Mouse (Mus musculus) liver, embryonic 12.5 days (tissue): ENCODE measurements at regions not wholly inside any gene's neighbourhood (a gene's known extent, or its start where the extent isn't known, plus 50 kb on each side); places are given as distances from the start of the nearest gene placed in this dataset. TPM values are rescaled to one million over a fixed set of nuclear protein-coding genes. Genes with fewer than 3 reads are reported as not detected.

Experiments
- ATAC-seq: fragments of 200-750 bp; cut with Nextera tagmentation; 2 replicates; pipeline ENCODE4 v1.8.0; 2017; ENCODE audit warnings: moderate number of reproducible peaks, mild to moderate bottlenecking, moderate library complexity
- H3K27ac ChIP-seq: fragments of 300-500 bp; sonication (generic); 2 replicates; pipeline ENCODE4 v1.5.1; 2016; ENCODE audit warnings: mild to moderate bottlenecking
- H3K27me3 ChIP-seq: fragments of 300-500 bp; sonication (generic); replicated peaks from 2 replicates; pipeline ENCODE4 v1.6.1; 2016; ENCODE audit warnings: mild to moderate bottlenecking, moderate library complexity
- H3K36me3 ChIP-seq: fragments of 300-500 bp; sonication (generic); 2 replicates; pipeline ENCODE4 v1.6.1; 2016; ENCODE audit warnings: mild to moderate bottlenecking, moderate library complexity
- H3K4me1 ChIP-seq: fragments of 300-500 bp; sonication (generic); 2 replicates; pipeline ENCODE4 v1.6.1; 2016
- H3K4me2 ChIP-seq: fragments of 300-500 bp; sonication (generic); 2 replicates; pipeline ENCODE4 v1.6.1; 2016; ENCODE audit warnings: mild to moderate bottlenecking, moderate library complexity
- H3K4me3 ChIP-seq: fragments of 300-500 bp; sonication (generic); 2 replicates; pipeline ENCODE4 v1.5.1; 2016; ENCODE audit warnings: mild to moderate bottlenecking, moderate library complexity
- H3K9ac ChIP-seq: fragments of 300-500 bp; sonication (generic); 2 replicates; pipeline ENCODE4 v1.6.1; 2016; ENCODE audit warnings: mild to moderate bottlenecking, moderate library complexity
- H3K9me3 ChIP-seq: fragments of 300-500 bp; sonication (generic); replicated peaks from 2 replicates; pipeline ENCODE4 v1.6.1; 2016; ENCODE audit warnings: mild to moderate bottlenecking, moderate library complexity
- WGBS: fragments of 180-500 bp; shearing (Covaris S2); methylation state at CpG from one replicate; pipeline ENCODE4 v1.1.7; 2016; ENCODE audit not compliant: insufficient replicate concordance; 5-methylcytosine and 5-hydroxymethylcytosine counted together
- microRNA counts: library from miRNA; unstranded; fragments of <30 nt; microRNA quantifications from one replicate; lab custom pipeline; 2017
- microRNA-seq: library from miRNA; unstranded; fragments of <30 nt; microRNA quantifications from one replicate; pipeline ENCODE4, GENCODE M21; 2017

DNA sequence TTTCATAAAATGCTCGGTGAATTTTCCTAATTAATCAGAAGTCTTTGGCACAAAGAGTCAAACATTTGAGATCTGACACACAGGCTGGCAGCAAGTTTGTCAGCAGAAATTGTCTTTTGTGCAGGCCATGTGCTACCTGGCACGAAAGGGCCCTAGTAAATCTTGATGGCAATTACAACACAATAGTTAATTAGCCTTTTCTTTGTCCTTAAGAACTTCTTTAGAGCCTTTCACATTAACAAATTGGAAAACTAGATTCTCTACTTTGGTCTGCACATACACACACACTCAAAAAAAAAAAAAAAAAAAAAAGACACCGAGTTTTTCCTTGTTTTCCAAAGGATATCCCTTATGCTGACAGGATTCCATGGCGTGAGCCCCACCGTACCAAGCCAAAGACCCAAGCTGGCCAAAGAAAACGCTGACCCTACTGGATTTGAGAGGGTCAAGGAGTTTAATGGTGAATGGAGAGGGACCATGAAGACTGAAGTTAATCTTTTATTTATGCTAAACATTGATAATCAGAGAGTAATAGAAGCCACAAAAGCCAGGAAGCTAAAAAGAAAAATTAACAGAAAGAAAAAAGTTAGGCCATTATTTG lies 113.2 kb upstream of the Tll1 start:
- ATAC-seq, result no peak
- H3K36me3 ChIP-seq, result no peaks in the 10 kb centered on the region
- no peak overlapping the region for H3K27ac ChIP-seq
- no peaks in the 10 kb centered on the region for H3K27me3 ChIP-seq
- no peaks in the 10 kb centered on the region for H3K9me3 ChIP-seq
- H3K4me2 ChIP-seq, result no peak overlapping the region
- no peaks in the 10 kb centered on the region for H3K4me1 ChIP-seq
- 64% methylated on average over 6 of the region's 6 CpGs for WGBS
- H3K9ac ChIP-seq, result no peak overlapping the region
- H3K4me3 ChIP-seq, result no peak overlapping the region

DNA sequence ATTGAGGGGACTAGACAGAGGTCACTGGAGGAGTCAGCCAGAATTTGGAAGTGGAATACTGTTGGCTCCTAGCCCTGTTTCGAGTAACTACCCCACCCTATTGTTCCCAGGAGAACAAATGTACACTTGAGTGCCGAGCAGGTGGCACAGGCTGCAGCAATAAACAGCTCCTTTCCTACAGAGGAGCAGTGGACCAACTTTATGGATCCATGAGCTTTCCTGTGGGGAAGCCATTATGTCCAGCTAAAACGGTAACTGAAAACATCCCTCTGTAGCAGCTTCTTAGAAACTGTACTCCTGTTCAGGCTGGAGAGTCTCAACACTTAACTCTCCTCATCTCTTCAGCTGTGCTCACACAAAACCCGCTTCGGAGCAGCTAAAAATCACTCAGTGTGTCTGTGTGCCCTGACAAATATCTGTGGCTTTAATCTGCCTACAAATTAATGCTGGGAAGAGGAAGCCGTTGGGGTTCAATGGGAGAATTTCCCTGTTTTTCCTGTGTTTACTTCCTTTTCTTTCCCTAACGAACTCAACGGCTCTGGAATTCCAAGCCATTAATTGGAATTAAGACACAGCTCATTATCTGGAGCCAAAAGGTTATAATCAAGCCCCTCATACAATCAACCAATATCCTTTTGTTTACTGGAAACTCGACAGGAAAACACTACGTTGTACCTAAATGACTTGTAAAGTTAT lies 112.6 kb upstream of the Tll1 start:
- 58% methylated on average over 10 of the region's 10 CpGs for WGBS
- Histone ChIP-seq H3K9ac (no peak overlapping the region), H3K36me3 (no peaks in the 10 kb centered on the region), H3K27me3 (no peaks in the 10 kb centered on the region), H3K9me3 (no peaks in the 10 kb centered on the region), H3K4me2 (no peak overlapping the region), H3K27ac (no peak overlapping the region), H3K4me1 (no peaks in the 10 kb centered on the region), H3K4me3 (no peak overlapping the region)
- ATAC-seq, result no peak

DNA sequence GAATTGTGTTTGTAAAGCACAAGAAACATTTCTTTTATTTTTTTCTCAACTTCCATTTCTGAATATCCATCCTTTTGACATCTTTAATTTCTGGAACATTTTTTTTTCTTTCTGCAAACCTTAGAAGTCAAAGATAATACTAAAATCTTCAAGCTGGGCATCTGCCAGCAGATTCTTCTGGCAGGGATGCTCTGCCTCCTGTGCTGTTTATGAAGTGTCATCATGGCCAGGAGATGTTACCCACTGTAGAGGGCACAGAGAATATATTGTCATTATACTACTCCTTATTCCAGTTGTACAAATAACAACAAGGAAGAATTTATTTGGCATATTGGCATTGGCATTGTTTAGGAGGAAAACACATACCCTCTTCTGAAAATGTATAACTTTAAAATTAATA lies 111.7 kb upstream of the Tll1 start:
- no peak overlapping the region for H3K27ac ChIP-seq
- no peaks in the 10 kb centered on the region for H3K36me3 ChIP-seq
- no peaks in the 10 kb centered on the region for H3K9me3 ChIP-seq
- no peak for ATAC-seq
- no peak overlapping the region for H3K4me3 ChIP-seq
- no peak overlapping the region for H3K9ac ChIP-seq
- H3K27me3 ChIP-seq, result no peaks in the 10 kb centered on the region
- no peak overlapping the region for H3K4me2 ChIP-seq
- H3K4me1 ChIP-seq, result no peaks in the 10 kb centered on the region

DNA sequence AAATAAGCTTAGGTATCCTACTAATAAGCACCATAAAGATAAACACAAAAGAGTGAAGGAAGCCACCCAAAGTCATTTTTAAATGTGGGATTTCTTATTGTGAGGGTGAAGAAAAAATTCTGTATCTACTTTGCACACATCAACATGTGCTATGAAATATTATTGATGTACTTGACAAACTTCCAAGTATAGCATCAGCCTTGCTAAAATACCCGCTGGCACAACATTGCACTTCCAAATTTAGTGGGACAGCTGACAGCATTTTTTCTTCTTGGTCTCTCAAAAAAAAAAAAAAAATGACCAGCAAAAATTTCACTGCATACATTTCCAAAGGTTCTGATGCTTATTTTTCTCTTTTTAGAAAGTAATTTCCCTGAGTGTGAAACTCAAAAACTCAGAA lies 101.9 kb upstream of the Tll1 start:
- H3K9ac ChIP-seq, result no peak overlapping the region
- no peaks in the 10 kb centered on the region for H3K27me3 ChIP-seq
- no peaks in the 10 kb centered on the region for H3K36me3 ChIP-seq
- no peaks in the 10 kb centered on the region for H3K4me1 ChIP-seq
- H3K9me3 ChIP-seq, result no peaks in the 10 kb centered on the region
- WGBS, result 62% methylated on average over 1 of the region's 1 CpGs
- no peak overlapping the region for H3K27ac ChIP-seq
- ATAC-seq, result no peak
- H3K4me2 ChIP-seq, result no peak overlapping the region
- H3K4me3 ChIP-seq, result no peak overlapping the region

DNA sequence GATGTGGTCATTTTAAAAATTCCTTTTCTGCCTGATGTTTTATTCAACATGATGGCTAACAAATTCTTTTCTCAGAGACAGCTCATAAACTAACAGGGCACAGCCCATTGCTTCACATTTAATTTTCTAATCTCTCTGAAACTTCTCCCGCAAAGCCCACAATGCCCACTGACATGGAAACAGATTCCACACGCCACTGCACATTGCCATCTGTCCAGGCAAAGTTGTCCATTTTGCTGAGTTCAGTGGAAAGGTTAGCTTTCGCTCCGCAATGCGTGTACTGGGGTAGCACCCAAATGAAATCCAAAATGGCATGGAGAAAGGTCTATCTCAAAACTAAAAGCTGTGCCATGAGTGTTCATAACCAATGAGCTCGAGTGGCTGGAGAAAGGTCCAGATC lies 76.7 kb upstream of the Tll1 start:
- Histone ChIP-seq H3K4me2 (no peak overlapping the region), H3K4me1 (no peaks in the 10 kb centered on the region), H3K27me3 (no peaks in the 10 kb centered on the region), H3K9me3 (no peaks in the 10 kb centered on the region), H3K4me3 (no peak overlapping the region), H3K36me3 (no peaks in the 10 kb centered on the region), H3K27ac (no peak overlapping the region), H3K9ac (no peak overlapping the region)
- WGBS, result 72% methylated on average over 6 of the region's 6 CpGs
- ATAC-seq, result no peak

DNA sequence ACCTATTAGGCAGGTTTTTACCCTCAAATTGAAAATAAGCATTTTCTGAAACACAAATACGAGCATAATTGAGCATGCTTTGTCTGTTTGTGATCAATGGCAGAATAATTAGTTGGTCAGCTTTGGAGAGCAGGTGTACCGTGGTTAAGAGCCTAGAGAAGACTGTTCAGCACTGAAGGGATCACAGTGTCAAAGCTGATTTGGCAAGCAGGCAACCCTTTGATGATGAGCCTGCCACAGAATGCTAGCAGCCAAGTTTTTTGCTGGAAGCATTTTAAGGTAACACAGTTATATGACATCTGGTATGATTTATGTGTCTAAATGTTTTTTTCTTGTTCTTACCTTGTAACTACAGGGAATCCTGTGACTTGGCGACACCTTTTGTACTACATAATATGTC lies 75.5 kb upstream of the Tll1 start:
- no peaks in the 10 kb centered on the region for H3K36me3 ChIP-seq
- whole genome bisulfite sequencing, result 49% methylated on average over 3 of the region's 3 CpGs
- no peak overlapping the region for H3K9ac ChIP-seq
- no peaks in the 10 kb centered on the region for H3K4me1 ChIP-seq
- H3K9me3 ChIP-seq, result no peaks in the 10 kb centered on the region
- H3K4me3 ChIP-seq, result no peak overlapping the region
- H3K27me3 ChIP-seq, result no peaks in the 10 kb centered on the region
- no peak overlapping the region for H3K27ac ChIP-seq
- H3K4me2 ChIP-seq, result no peak overlapping the region
- no peak for ATAC-seq

DNA sequence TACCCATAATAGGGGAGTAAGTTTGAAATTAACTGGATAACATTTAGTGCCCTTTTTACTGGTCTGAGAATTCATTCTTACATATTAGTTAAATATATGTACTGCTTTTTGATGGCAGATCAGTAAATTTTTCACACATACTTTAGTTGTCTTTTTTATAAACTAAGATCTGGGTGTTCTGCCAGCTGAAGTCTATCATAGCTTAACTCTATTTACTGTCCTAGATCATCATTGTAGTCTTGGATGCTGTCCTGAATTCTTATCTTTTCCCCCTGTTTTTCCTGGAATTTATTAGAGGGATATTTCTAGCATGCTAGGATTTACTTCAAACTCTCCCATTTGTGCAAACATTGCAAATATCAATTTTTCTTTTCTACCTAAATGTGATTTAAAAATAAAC lies 74.3 kb upstream of the Tll1 start:
- ATAC-seq, result no peak
- no peaks in the 10 kb centered on the region for H3K27me3 ChIP-seq
- H3K4me1 ChIP-seq, result no peaks in the 10 kb centered on the region
- no peaks in the 10 kb centered on the region for H3K36me3 ChIP-seq
- H3K4me3 ChIP-seq, result no peak overlapping the region
- H3K4me2 ChIP-seq, result no peak overlapping the region
- H3K27ac ChIP-seq, result no peak overlapping the region
- H3K9ac ChIP-seq, result no peak overlapping the region
- H3K9me3 ChIP-seq, result no peaks in the 10 kb centered on the region

DNA sequence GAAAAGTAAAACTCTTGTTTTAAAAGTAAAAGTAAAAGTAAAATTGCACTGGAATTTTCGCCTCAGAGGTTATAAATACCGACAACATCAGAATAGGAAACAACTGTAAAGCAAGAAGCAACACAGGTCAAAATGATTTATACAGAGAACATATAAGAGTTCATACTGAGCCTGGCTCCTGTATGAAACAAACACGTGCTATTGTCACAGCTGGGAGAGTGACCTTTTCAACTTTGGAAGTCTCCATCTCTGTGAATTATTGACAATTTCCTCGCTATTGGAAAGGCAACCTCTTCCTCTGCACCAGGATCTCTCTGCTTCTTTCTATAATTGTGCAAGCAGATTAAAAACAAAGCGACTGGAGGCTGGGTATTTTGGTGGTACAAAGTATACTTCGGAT lies 70.0 kb upstream of the Tll1 start:
- Histone ChIP-seq H3K9ac (no peak overlapping the region), H3K4me3 (no peak overlapping the region), H3K4me1 (no peaks in the 10 kb centered on the region), H3K36me3 (no peaks in the 10 kb centered on the region), H3K9me3 (no peaks in the 10 kb centered on the region), H3K4me2 (no peak overlapping the region), H3K27me3 (no peaks in the 10 kb centered on the region), H3K27ac (no peak overlapping the region)
- 60% methylated on average over 6 of the region's 6 CpGs for WGBS
- no peak for ATAC-seq

DNA sequence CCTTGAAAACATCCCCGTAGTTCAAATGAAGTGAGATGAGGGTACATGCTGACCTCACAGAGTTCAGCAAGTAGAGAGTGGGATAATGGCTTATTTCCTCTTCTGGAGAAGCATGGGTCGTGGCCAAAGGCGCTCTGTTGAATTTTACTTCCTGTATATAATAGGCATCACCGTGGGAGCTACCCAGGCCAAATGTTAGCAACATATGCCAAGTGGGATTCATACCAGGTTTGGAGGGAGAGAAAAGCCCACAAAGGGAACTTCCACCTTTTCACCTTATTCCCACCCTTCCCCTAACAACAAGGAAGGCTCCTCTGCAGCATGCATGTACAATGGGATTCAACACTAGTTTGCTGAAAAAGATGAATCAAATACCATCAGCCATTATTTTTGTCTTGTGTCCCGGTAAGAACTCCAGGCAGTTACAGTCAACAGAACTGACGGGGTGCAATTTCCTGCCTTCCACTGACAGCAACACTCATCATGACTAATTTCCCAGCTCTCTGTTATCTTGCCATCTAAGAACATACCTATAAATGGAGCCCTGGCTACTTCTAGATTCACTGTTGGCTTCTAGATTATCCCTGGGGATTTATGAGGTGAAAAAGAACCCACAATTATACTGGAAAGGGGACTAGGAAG lies 59.4 kb upstream of the Tll1 start:
- Histone ChIP-seq H3K4me1 (no peaks in the 10 kb centered on the region), H3K27ac (no peak overlapping the region), H3K27me3 (no peaks in the 10 kb centered on the region), H3K36me3 (no peaks in the 10 kb centered on the region), H3K4me2 (no peak overlapping the region), H3K9ac (no peak overlapping the region), H3K9me3 (no peaks in the 10 kb centered on the region), H3K4me3 (no peak overlapping the region)
- ATAC-seq, result no peak
- 40% methylated on average over 6 of the region's 6 CpGs for WGBS

MicroRNA genes in the stretch of these regions (microRNA counts, 519-probe panel; counts per million panel counts)
- 582 counts per million, percentile 70 among the panel's probes with 10 or more counts for microRNA mmu-miR-710 (lab: Ali Mortazavi, UCI)

Small RNA genes lying in the stretch of these regions (microRNA-seq; reads per million reads assigned to microRNA genes)
- gene Mir710, result not detected
